Mouse (Mus musculus) testis, adult 2 months (tissue): ENCODE measurements at regions not wholly inside any gene's neighbourhood (a gene's known extent, or its start where the extent isn't known, plus 50 kb on each side); places are given as distances from the start of the nearest gene placed in this dataset.

Experiments used
- CTCF ChIP-seq: fragments of 200-500 bp; IDR thresholded peaks from 2 replicates; pipeline ENCODE4 v1.5.1; 2012; ENCODE audit warnings: low read depth, mild to moderate bottlenecking, inconsistent platforms, low read length, moderate library complexity; ENCODE audit not compliant: control insufficient read depth, insufficient read depth, insufficient replicate concordance
- POLR2A ChIP-seq: fragments of 200-500 bp; IDR thresholded peaks from 2 replicates; pipeline ENCODE4 v1.6.1; 2012; ENCODE audit warnings: low read depth, mild to moderate bottlenecking, inconsistent platforms, low read length, moderate library complexity; ENCODE audit not compliant: control insufficient read depth

- no peak for TF ChIP-seq CTCF
- TF ChIP-seq POLR2A = no peak
Observed at GRCm38 (mm10) chr1:183717060-183717459, 296.0 kb upstream of the Dusp10 start.
